Mouse (Mus musculus): ENCODE data around the gene Wdcp. TPM values are rescaled to one million over a fixed set of nuclear protein-coding genes. Genes with fewer than 3 reads are reported as not detected.
A peak's percentile ranks its signal among the peaks of the same experiment; 100 is the strongest.
"Not testable (repeated sequence)": the region's sequence is repeated elsewhere in the genome, so short reads cannot be mapped to it uniquely, and the experiment has no call there.

Wdcp gene
- total RNA-seq (2015; ENCODE audit: low replicate concordance): 0.19 and 1.9 TPM in 2 replicates
- total RNA-seq (2017; ENCODE audit: low replicate concordance): 1.1 and 1.2 TPM in 2 replicates

- peak; percentile 98 for ATAC-seq (replicated peaks; ENCODE audit: low FRiP score, poor library complexity, severe bottlenecking)
Measured at GRCm38 (mm10) chr12:4842890-4843597, at the start of gene Wdcp. TSS of gene Wdcp (plus strand) at chr12:4843303.

GRCm38 (mm10) chr12:4793718-4794117 lies 49.4 kb upstream of the Wdcp start:
- ATAC-seq (replicated peaks; ENCODE audit: low FRiP score, poor library complexity, severe bottlenecking): 0 out of 2 replicates have a peak, but pooled peaks have one; percentile 49

DNA sequence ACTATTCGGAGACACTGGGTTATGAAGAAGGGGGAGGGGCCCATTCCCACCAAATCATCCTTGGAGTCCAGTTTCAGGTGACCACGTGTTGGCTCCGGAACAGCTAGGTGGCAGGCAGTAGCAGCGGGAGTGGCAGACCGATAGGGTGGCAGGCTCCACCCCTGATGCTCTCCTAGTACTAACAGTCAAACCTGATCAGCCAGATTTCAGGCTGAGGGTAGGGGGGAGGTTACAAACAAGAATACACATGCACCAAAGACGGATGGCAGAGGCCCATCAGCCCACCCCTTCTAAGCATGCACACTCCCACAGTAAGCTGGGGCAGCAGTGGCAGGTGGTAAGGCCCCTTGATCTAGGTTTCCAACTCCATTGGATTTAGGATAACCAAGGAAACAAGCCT lies 45.6 kb upstream of the Wdcp start:
- ATAC-seq (replicated peaks; ENCODE audit: low FRiP score, poor library complexity, severe bottlenecking): not testable (repeated sequence)

DNA sequence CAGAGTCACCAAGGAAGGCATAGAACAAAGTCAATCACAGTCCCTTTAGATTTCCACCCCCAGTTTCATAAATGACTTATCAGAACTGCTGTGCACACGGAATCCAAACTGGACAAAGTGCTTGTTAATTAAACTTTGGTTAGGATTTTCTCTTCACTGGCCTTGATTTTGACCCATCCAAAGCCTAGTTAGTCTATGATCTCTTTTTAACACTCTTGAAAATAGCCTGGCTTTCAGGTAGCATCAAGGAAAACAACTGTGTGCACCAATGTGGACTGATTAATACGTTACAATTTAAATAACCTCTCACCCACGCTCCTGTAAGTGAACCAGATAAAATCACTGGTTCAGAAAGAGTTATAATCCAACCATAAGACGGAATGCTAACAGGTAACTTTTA lies 32.1 kb upstream of the Wdcp start:
- no peak for ATAC-seq (replicated peaks; ENCODE audit: low FRiP score, poor library complexity, severe bottlenecking)

GRCm38 (mm10) chr12:4811705-4812104 lies 31.4 kb upstream of the Wdcp start:
- no peak for ATAC-seq (replicated peaks; ENCODE audit: low FRiP score, poor library complexity, severe bottlenecking)

DNA sequence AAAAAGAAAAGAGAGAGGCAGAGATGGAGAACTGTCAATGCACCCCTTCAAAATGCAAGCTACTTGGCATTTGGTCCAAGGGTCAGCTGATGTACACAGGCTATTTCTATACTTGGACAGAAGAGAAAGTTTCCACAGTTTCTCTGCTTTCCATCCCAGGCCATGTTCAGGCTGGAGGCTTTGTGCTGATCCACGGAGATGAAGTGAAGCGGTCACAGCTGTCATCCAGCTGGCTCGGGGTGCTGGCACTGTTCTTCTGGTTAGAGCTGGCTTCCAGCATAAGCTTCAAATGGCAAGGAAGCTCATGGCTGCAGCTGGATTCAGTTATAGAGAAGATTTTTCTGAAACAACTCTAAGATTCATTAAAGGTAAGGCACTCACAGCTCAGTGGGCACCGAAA lies 29.5 kb upstream of the Wdcp start:
- ATAC-seq (replicated peaks; ENCODE audit: low FRiP score, poor library complexity, severe bottlenecking): no peak

DNA sequence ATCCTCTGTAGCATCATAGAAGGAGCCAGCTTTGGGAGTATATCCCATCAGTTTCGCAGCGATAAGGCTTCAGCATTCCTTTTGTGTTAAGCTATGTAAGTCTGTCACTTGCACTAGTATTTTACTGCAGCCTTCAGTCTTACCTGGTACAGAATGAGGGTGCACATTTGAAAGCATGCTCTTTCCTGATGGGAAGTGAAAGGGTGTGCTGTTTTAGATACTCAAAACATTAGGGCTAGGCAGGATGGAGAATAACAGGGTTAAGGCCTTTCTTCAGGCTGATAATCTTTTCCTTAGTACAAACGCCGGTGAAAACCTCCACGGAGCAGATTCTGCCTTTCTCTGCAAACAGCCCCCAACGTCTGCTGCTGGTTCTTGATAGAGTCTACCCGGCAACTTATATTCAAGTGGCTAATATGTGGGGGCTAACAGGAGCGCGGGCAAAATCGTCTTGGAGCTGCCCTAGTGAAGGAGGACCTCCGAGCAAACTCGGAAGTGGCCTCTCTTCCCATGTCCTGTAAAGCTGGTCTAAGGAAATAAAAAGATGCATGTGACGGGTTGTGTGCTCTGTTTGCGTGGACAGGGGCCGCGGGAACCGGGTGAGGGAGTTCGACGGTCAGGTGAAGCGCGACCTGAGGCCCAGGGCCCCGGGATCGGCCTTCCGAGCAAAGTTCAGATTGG lies 26.3 kb upstream of the Wdcp start:
- ATAC-seq (replicated peaks; ENCODE audit: low FRiP score, poor library complexity, severe bottlenecking): peak; percentile 16; the same call in 1 of the 2 replicates

DNA sequence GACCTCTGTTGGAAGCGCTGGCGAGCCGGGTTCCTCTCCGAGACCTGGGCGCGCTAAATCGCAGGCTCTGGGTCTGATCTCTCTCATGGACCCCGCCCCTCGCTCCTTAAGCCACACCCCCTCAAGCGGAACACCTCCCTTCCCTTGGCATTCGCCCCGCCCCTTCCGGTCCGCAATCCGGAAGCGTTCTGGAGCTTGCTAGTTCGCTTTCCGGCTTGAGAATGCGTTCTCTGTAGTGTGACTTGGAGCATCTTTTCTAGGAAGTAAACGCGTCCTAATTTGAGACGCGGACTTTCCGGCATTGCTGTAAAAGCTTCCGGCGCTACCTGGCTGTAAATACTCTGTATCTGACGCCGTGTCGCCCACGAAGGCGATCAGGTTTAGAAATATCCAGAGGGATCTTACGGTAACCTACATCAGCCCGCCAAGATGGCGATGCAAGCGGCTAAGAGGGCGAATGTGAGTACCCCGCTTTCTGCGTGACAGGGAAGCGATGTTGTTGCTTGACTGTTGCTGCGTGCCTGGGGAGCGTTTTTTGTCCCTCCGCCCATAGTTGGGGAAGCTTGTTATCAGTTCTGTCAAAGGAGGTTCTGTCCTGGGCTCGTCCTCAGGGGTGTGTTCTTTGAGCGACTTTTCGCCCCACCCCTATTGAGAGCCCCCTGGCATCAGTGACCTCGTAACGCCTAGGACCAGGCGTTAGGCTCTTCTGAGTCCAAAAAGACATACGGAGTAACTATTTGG lies 25.6 kb upstream of the Wdcp start, which contains the start of gene Sf3b6:
Gene Sf3b6, plus strand, starts transcription at position 184 of the 741 bp plus-strand sequence.
- ATAC-seq (replicated peaks; ENCODE audit: low FRiP score, poor library complexity, severe bottlenecking): peak; percentile 98

DNA sequence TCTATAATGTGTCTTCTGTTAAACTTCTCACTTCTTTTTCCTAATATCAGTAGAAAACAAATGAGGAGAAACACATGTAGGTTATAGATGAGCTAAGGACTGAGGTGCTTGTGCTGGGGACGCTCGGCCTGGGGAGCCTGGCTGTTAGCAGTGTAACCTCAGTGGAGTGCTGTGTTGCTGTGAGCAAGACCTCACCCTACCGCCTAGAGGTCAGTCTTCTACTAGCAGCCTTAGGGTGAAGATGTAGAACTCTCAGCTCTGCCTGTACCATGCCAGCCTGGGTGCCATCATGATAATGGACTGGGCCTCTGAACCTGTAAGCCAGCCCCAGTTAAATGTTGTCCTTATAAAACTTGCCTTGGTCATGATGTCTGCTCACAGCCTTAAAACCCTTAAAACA lies 15.8 kb upstream of the Wdcp start:
- no peak for ATAC-seq (replicated peaks; ENCODE audit: low FRiP score, poor library complexity, severe bottlenecking)

DNA sequence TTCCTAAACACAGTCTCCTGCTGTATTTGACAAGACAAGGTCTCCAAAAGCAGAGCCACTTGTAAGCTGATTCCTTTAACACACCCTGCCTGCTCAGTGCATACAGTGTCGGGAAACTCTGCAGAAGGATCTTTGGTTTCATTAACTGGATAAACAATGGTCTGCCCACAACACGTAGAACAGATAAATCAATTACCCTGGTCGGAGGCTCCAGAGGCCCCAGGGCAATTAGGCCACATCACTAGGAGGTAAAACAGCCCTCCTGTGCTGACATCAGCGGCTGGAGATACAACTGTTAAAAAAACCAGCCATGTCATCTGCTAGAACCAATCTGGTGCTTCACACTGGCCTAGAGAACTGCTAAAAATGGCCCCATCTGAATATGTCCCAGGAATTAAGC lies 6.1 kb upstream of the Wdcp start:
- no peak for ATAC-seq (replicated peaks; ENCODE audit: low FRiP score, poor library complexity, severe bottlenecking)

DNA sequence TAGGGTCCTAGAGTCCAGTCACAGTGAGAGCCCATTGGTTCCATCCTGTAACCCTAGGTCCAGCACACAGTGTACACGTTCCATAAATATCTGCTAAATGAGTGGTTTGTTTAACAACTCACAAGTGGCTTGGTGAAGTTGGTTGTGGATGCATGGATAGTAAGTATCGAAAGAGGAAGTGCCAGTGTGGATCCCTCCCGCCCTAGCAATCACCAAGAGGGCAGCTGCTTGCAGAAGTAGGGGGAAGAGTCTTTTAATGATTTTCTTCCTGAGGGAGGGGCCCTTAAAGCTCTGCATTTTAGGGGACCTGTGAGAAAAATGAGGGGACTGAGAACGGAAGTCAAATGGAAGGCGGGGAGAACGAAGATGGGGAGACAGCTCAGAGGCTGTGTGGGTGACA lies 3.1 kb upstream of the Wdcp start:
- no peak for ATAC-seq (replicated peaks; ENCODE audit: low FRiP score, poor library complexity, severe bottlenecking)

DNA sequence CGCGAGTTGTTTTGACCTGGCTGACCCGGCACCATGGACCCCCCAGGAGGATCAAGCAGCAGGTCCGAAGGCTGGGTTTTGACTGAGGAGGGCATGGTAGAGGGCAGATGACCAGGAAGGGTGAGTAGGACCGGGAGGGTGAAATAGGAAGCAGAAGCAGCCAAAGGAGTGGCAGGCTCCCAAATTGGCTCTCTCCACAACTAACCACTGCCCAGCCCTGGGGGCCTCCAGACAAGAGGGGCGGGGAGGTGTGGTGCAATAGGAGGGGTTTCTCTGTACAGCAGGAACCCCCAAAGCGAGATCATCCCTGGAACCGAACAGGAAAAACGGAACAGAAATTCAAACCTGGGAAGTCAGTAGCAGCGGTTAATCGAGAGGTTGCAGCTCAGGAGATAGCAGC lies 2.4 kb upstream of the Wdcp start:
- no peak for ATAC-seq (replicated peaks; ENCODE audit: low FRiP score, poor library complexity, severe bottlenecking)

GRCm38 (mm10) chr12:4841392-4841887 lies 1.7 kb upstream of the Wdcp start, which contains the start of gene Fkbp1b:
TSS of gene Fkbp1b (minus strand) at chr12:4841591.
- no peak for ATAC-seq (replicated peaks; ENCODE audit: low FRiP score, poor library complexity, severe bottlenecking)

GRCm38 (mm10) chr12:4842456-4842855 lies 647 bp upstream of the Wdcp start:
- ATAC-seq (replicated peaks; ENCODE audit: low FRiP score, poor library complexity, severe bottlenecking): no peak

GRCm38 (mm10) chr12:4843741-4844140 lies 638 bp downstream of the Wdcp start:
- ATAC-seq (replicated peaks; ENCODE audit: low FRiP score, poor library complexity, severe bottlenecking): peak; percentile 67

- ATAC-seq (replicated peaks; ENCODE audit: low FRiP score, poor library complexity, severe bottlenecking): peak; percentile 46; the same call in 1 of the 2 replicates
Measured at GRCm38 (mm10) chr12:4856160-4856559, 13.1 kb downstream of the Wdcp start.

DNA sequence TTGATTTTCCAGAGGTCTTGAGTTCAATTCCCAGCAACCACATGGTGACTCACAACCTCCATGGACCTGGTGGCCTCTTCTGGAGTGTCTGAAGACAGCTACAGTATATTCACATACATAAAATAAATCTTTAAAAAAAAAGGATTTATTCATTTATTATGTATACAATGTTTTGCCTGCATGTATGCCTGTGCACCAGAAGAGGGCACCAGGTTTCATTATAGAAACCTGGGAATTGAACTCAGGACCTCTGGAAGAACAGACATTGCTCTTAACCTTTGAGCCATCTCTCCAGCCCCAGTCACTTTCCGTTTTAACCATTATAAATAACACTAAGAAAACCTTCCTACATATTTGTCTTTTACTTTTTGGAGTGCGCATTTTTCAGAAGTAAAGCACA lies 13.7 kb downstream of the Wdcp start:
- no peak for ATAC-seq (replicated peaks; ENCODE audit: low FRiP score, poor library complexity, severe bottlenecking)

DNA sequence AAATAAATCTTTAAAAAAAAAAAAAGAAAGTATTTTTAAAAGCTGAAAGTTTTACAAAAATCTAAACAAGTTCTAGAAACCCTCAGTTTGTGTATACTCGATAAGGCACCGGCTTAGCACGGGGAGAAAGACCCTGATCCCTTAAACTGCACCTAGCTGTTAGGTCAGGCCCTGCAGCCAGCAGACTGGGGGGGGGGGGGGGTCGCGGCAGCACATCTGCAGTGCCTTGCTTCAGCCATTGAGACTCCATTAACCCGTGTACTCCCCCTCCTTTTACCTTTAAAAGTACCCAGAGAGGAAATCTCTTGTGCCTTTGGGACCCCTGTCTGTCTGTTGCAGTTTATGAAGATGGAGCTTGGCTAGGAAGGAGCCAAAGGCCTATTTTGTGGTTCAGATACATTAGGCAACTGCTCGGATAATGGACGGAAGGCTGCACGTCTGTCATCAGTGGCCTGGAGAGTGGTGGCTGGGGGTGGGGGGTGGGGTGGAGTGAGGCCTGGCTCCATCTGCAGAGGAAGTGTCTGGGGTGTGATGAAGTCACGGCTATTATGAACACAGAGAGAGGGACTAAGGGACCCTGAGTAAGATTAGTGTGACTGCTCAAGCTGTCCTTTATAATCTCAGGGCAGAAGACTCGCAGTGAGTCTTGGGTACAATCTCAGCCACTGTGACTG lies 16.3 kb downstream of the Wdcp start:
- ATAC-seq (replicated peaks; ENCODE audit: low FRiP score, poor library complexity, severe bottlenecking): no peak

- peak; percentile 69 for ATAC-seq (replicated peaks; ENCODE audit: low FRiP score, poor library complexity, severe bottlenecking)
Measured at GRCm38 (mm10) chr12:4862672-4863071, 19.6 kb downstream of the Wdcp start.

All from erythroblast, adult 5-6 weeks (primary cell).